Mouse (Mus musculus) cerebellum, adult 2 months (tissue): ENCODE measurements around the gene Dusp13. TPM values are rescaled to one million over a fixed set of nuclear protein-coding genes. Genes with fewer than 3 reads are reported as not detected.

Source experiments
- DNase-seq, 2 experiments: peaks; one replicate each; pipeline ENCODE4 v3.0.0; 2021
- H3K27ac ChIP-seq: fragments of 200-500 bp; 2 replicates; pipeline ENCODE4 v1.5.1; 2012; ENCODE audit warnings: low read length, control low read depth, inconsistent platforms; ENCODE audit not compliant: insufficient read depth
- H3K27me3 ChIP-seq: fragments of 200-500 bp; 2 replicates; pipeline ENCODE4 v1.6.1; 2012; ENCODE audit warnings: inconsistent platforms, mild to moderate bottlenecking, low read length, moderate library complexity; ENCODE audit not compliant: control insufficient read depth, insufficient read depth
- H3K4me1 ChIP-seq: fragments of 200-500 bp; 2 replicates; pipeline ENCODE4 v1.6.1; 2011; ENCODE audit warnings: low read length; ENCODE audit not compliant: control insufficient read depth, insufficient read depth
- H3K4me3 ChIP-seq: fragments of 200-500 bp; replicated peaks from 2 replicates; pipeline ENCODE3; 2011; ENCODE audit warnings: mild to moderate bottlenecking, low read depth, low read length, control low read depth; ENCODE audit not compliant: insufficient read depth
- CTCF ChIP-seq: fragments of 200-500 bp; IDR thresholded peaks from 2 replicates; pipeline ENCODE4 v1.5.1; 2011; ENCODE audit warnings: low read depth, mild to moderate bottlenecking, control low read depth, low read length, moderate library complexity, borderline replicate concordance; ENCODE audit not compliant: insufficient read depth
- POLR2A ChIP-seq: fragments of 200-500 bp; IDR thresholded peaks from 2 replicates; pipeline ENCODE4 v1.6.1; 2011; ENCODE audit warnings: low read length, control low read depth, borderline replicate concordance; ENCODE audit not compliant: insufficient read depth
- WGBS: fragments of 180-500 bp; shearing (Covaris S2); methylation state at CpG from one replicate; pipeline ENCODE4 v1.1.7; 2018; 5-methylcytosine and 5-hydroxymethylcytosine counted together
- polyA plus RNA-seq: library from polyadenylated mRNA; depleted of rRNA; stranded (reverse); fragments of >200 nt; gene quantifications from 2 replicates; pipeline ENCODE4 v1.2.3, GENCODE M21; 2012

Gene Dusp13
- polyA plus RNA-seq, 1 experiment = 0.75 TPM

DNA sequence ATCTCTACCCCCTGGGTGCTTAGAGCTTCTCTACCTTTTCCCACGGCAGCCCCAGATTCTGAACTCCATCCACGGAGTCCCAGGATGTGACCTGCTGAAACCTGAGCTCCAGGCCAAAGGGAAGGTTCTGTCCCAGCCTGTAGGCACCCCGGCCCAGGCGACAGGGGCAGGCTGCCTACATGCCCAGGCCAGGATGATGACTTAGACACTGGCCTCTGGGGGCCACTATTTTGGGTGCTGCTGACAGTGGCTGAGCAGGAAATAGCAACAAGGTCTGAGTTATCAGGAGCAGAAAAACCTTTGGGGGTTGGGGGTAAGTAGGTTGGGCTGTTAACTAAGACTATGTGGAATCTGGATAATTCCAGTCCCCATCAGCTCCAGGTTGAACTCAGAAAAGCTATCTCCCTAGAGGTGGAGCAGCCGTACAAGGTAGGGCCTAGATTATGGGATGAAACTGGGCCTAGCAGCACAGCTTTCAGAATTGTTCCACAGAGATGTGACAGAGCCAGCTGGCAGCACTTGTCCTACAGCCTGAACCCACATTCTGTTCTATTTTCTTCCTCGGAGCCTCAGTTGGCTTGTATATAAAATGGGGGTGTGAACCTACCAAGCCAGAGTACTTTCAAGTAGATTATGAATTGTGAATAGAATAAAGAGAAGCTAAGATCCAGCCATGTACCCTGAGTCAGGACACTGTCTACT is 21.8 kb downstream of the Dusp13 start:
- H3K27me3 ChIP-seq = no peaks in the 10 kb centered on the region

DNA sequence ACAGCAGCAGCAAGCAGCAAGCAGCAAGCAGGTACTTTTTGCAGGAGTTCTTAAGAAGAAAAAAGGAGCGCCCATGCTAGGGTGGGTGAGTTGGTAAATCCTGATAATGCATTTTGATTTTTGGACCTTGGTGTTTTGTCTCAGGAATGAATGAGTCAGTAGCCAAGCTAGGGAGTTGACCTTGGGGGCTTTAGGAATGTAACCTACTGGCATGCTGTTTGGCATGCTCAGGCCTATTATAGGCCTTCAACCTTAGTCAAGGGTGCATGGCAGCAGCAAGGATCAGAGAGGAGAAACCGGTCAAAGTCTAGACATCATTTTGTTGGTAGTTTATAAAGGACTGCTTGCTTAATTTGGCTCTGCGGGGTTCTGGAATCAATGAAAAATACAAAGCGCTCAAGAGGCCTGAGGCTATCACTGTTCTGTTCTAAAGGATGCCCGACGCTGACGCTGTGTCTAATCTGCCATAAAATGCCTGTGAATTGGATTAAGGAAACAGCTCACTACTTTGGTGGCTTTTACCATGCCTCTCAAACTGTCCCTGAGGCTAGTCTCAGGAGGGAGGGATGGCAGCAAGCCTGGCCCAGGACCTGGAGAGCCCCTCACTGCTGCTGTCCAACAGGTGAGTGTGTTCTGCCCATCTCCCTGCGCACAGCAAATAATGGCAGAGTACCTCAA is 28.8 kb downstream of the Dusp13 start:
- TF ChIP-seq CTCF (no peak), POLR2A (no peak)
- Histone ChIP-seq H3K4me3 (no peak overlapping the region), H3K27me3 (no peaks in the 10 kb centered on the region), H3K27ac (no peak overlapping the region), H3K4me1 (no peaks in the 10 kb centered on the region)
- 52% methylated on average over 8 of the region's 8 CpGs for WGBS
- DNase-seq = no peak

More for the DNA sequence above, 21.8 kb downstream of the Dusp13 start:
- no peak for DNase-seq
- 78% methylated on average over 6 of the region's 6 CpGs for WGBS
- H3K4me3 ChIP-seq = no peak overlapping the region
- TF ChIP-seq POLR2A (no peak), CTCF (no peak)
- H3K27ac ChIP-seq = no peak overlapping the region
- no peaks in the 10 kb centered on the region for H3K4me1 ChIP-seq

DNA sequence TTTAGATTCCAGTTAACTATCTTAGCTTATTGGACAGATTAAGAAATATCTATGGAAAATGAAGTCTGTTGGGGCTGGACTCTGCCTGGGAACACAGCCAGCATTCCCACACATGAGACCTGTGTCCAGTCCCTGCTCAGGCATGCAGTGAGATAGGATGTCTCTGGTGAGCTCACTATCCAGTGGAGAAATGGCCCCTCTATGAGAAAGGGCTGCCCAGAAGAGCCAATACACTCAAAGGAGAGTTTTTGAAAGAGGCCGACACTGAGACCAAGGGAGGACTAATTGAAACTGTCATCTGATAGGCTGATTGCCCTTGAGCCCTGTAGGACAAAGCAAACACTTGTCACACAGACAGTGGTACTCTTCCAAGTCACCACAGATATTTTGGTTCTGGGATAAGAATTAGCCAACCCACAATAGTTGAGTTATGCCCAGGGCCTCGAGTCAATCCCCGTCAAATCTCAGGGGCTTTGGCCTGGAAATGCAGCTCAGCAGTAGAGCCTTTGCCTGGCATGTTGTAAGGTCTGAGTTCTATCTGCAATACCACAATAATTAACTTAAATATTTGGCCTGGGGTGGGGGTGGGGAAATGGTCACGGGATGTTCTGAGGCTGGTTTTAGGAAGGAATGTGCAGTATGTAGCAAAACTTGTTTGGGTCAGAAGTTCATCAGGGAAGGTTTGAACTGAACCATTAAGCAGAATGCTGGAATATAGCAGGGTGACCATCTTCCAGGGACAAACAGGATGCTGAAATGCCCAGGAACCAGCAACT is 30.4 kb downstream of the Dusp13 start:
- 81% methylated on average over 4 of the region's 4 CpGs for WGBS
- Histone ChIP-seq H3K4me3 (no peak overlapping the region), H3K4me1 (no peaks in the 10 kb centered on the region), H3K27ac (no peak overlapping the region), H3K27me3 (no peaks in the 10 kb centered on the region)
- DNase-seq = no peak
- TF ChIP-seq POLR2A (no peak), CTCF (no peak)

- Histone ChIP-seq H3K4me3 (no peak overlapping the region), H3K27ac (no peak overlapping the region), H3K27me3 (no peaks in the 10 kb centered on the region), H3K4me1 (no peaks in the 10 kb centered on the region)
- 23% methylated on average over 17 of the region's 17 CpGs for WGBS
- no peak for DNase-seq
- TF ChIP-seq POLR2A = no peak
- no peak for TF ChIP-seq CTCF
Observed at GRCm38 (mm10) chr14:21719646-21720383, 31.2 kb downstream of the Dusp13 start.

- 63% methylated on average over 5 of the region's 5 CpGs for WGBS
- no peaks in the 10 kb centered on the region for H3K27me3 ChIP-seq
- no peaks in the 10 kb centered on the region for H3K4me1 ChIP-seq
- DNase-seq = no peak
- H3K27ac ChIP-seq = no peak within 1 kb of the TSS
- no peak for TF ChIP-seq CTCF
- TF ChIP-seq POLR2A = no peak
- no peak within 1 kb of the TSS for H3K4me3 ChIP-seq
Observed at GRCm38 (mm10) chr14:21714486-21714885, 36.5 kb downstream of the Dusp13 start, which contains the start of gene Dupd1. Gene Dupd1 (minus strand): TSS chr14:21714576.

GRCm38 (mm10) chr14:21711231-21711630 is 39.8 kb downstream of the Dusp13 start:
- H3K27me3 ChIP-seq = no peaks in the 10 kb centered on the region
- H3K4me1 ChIP-seq = no peaks in the 10 kb centered on the region
- H3K27ac ChIP-seq = no peak overlapping the region
- 79% methylated on average over 2 of the region's 2 CpGs for WGBS
- no peak overlapping the region for H3K4me3 ChIP-seq
- no peak for DNase-seq
- TF ChIP-seq POLR2A = no peak
- TF ChIP-seq CTCF = no peak

DNA sequence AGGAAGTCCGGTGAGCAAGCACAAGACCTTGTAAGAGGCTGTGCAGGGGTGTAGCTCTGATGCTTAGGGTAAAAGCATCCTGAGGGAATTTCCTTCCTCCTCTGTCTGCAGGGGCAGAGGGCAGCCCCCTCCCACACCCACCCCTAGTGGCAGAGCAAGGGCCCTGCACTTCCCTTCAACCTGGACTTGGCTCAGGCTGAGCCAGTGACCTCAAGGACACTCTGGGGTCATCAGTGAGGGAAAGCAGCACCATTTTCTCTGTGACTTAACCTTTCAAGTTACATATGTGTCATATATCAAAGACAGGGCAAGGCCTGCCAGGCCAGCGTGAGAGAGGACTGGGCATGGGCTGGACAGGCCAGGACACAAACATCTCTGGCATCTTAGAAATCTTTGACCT is 41.4 kb downstream of the Dusp13 start:
- H3K27ac ChIP-seq = no peak overlapping the region
- 80% methylated on average over 2 of the region's 2 CpGs for WGBS
- H3K4me1 ChIP-seq = no peaks in the 10 kb centered on the region
- DNase-seq = no peak
- no peaks in the 10 kb centered on the region for H3K27me3 ChIP-seq
- TF ChIP-seq POLR2A = no peak
- no peak for TF ChIP-seq CTCF
- no peak overlapping the region for H3K4me3 ChIP-seq
